Mouse (Mus musculus) cerebellum, adult 11 months (tissue): ENCODE measurements around the gene Fkbpl.

Experiments used
- DNase-seq: peaks from one replicate; pipeline ENCODE4 v3.0.0; 2022

Gene Fkbpl

GRCm38 (mm10) chr17:34671151-34672066, 26.8 kb downstream of the Fkbpl start:
- DNase-seq: no peak

DNA sequence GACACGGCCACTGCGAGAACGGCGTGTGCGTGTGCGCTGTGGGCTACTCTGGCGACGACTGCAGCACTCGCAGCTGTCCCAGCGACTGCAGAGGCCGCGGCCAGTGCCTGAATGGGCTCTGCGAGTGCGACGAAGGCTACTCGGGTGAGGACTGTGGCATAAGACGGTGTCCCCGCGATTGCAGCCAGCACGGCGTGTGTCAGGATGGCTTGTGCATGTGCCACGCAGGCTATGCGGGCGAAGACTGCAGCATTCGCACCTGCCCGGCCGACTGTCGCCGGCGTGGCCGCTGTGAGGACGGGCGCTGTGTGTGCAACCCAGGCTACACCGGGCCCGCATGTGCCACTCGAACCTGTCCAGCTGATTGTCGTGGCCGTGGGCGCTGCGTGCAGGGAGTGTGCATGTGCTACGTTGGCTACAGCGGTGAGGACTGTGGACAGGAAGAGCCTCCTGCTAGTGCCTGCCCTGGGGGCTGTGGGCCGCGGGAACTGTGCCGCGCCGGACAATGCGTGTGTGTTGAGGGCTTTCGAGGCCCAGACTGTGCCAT, 27.8 kb downstream of the Fkbpl start:
- DNase-seq: no peak

GRCm38 (mm10) chr17:34673139-34673538, 28.6 kb downstream of the Fkbpl start:
- DNase-seq: no peak

GRCm38 (mm10) chr17:34674524-34675204, 30.1 kb downstream of the Fkbpl start:
- no peak for DNase-seq

DNA sequence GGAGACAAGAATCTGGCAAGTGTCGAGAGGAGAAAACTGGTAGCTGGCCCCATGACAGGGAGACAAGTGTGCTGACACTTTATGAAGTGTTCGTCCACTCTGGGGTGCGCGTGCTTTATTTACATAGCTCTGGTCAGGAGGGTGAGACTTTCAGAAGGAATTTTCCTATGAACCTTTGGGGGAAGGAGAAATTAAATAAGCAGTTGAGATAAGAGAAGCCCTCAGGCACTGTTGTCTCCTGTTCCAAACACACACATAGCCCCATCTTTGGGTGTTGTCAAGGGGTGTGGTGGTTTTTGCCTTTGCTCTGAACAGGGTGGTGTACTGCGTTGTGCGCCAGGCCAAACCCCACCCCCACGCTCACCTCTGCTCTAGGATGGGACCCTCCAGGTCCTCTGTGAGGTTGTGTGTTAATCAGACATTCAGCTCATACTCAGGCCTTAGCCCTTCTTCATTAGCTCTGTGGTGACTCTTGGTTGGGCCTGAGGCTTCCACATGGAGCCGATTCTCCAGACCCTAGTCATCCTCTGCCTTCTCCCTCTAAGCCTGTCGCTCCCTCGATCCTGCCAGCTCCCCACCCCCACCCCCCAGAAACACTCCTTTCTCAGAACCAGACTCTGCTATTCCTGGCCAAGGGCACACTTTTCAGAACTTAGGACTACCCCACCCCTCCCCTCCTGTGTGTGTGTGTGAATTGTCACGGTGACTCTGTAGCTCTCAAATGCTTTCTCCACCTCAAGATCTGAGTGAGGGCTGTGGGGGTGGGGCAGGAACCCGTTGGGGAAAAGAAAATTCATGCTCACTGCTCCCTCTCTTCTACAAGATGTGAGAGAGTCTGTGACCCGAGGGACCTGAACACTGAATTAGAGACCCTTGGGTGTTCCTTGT, 30.9 kb downstream of the Fkbpl start:
- no peak for DNase-seq

DNA sequence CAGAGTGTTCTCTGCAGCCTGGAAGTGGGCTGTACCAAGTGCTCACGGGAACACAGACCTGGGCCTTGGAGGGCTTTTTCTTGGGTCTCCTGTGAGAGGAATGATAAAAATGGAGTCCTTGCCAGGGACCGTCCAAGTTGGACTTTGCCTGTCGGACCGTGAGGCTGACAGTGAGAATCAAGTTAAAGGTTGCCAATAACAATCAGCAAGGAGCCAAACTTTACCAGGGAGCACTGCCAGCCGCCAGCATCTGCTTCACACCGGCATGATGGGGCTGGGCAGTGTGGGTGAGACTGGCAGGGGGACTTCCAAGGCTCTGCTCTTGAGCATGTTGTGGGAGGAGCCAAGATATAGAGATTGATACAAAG, 31.5 kb downstream of the Fkbpl start:
- no peak for DNase-seq

DNA sequence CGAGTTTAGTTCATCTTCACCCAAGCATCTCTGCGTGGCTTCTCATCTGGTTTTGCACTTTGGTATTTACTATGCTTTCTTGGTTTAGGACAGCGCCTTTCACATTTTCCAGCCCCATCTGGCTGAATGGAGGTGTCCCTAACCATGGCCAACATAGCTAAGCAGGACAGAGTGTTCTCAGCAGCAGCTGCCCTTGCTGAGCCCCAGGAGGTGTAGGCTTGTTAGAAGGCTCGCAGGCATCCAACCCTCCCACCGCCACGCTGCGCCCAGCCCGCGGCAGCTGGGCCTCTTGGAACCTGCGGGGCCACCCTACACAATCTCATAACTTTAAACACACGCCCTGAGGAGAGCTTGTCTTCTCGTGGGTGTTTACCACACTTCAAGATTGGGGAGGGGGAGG, 32.1 kb downstream of the Fkbpl start:
- DNase-seq: no peak

GRCm38 (mm10) chr17:34680191-34680590, 35.6 kb downstream of the Fkbpl start:
- no peak for DNase-seq

- DNase-seq: no peak
Observed at GRCm38 (mm10) chr17:34680621-34681020, 36.1 kb downstream of the Fkbpl start.

GRCm38 (mm10) chr17:34681132-34681571, 36.6 kb downstream of the Fkbpl start:
- no peak for DNase-seq

DNA sequence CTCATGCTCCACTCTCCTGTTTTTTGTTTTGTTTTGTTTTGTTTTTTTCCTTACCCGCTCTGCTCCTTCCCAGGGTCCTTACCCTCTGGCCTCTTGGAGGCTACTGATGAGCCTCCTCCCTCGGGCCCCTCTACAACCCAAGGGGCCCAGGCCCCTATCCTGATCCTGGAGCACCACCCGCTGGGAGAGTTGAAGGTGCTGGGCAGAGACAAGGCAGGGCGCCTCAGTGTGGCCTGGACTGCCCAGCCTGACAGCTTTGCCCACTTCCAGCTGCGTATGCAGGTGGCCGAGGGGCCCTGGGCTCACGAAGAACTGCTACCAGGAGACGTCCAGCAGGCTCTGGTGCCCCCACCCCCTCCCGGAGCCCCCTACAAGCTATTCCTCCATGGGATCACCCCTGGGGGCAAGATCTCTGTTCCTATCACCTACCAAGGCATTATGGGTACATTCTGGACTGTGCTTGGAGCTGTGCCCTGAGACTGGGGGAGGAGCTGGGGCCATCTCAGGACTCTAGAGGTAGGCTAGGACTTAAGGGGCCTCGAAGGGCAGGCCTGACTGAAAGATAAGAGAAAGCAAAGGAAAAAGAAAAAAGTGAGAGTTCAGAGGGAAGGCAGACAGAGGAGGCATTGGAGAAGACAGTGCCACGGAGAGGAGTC, 37.4 kb downstream of the Fkbpl start:
- DNase-seq: no peak

DNA sequence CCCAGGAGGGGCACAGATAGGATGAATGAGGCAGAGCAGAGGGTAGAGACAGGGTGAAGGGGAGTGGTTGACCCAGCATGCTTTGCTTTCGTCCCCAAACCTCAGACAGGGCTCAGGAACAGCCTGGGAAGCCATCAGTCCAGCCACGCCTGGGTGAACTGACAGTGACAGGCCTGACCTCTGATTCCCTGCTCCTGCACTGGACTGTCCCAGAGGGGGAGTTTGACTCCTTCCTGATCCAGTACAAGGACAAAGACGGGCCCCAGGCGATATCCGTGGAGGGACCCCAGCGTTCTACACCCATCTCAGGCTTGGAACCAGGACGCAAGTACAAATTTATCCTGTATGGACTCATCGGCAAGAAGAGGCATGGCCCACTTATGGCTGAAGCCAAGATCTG, 38.6 kb downstream of the Fkbpl start:
- DNase-seq: no peak

DNA sequence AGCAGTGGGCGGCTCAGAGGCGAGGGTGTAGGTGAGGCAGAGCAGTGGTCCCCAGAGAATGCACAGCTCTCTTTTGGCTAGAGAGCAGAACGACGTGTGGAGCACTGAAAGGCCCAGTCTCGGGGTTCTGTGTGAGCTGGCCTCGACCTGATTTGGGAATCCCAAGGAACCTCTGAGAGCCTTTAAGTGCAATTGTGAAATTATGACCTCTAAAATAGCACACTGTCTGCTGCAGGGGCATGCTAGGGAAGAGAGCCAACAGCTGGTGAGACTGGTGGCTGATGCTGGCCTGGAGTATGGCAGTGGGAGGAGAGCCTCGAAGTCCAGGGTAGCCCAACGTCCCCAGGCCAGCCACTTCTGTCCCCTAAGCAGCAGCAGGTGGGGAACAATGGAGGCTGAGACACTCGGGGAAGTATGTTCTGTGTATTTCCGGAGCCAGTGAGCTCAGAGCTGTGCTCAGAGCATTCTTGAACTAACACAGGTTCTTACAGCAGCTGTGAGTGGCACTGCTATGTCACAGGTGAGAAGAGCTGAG, 39.2 kb downstream of the Fkbpl start:
- DNase-seq: no peak

DNA sequence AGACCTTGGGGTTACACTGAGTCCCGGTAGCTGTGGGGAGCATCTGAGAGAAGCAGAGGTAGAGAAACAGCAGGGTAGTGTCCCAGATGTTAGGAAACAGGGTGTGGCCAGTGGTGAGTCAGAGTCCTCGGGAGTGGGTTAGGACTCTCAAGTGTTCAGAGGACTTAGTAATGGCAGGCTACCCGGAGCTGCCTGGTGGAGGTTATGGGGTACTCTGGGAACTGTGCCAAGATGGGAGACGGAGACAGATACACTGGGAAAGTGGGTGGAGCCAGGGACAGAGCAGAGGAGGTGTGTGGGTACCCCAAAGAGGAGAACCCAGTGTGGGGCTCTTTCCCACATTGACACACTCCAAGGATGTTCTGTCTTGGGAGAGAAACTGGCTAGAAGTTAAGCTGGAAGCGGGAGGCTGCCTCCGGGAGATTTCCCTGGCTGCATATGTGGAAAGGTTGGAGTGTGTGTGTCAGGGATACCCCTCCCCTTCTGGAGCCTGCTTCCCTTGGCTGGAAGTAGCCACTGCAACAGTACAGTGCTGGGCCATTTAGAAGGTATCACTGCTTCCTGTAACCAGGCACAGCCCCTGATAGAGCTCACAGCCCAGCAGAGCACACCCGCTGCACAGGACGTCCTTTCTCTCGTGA, 39.8 kb downstream of the Fkbpl start:
- DNase-seq: no peak

GRCm38 (mm10) chr17:34685120-34686110, 40.9 kb downstream of the Fkbpl start:
- no peak for DNase-seq

- DNase-seq: no peak
Observed at GRCm38 (mm10) chr17:34688889-34689288, 44.3 kb downstream of the Fkbpl start.

GRCm38 (mm10) chr17:34690458-34690857, 45.9 kb downstream of the Fkbpl start:
- DNase-seq: no peak

DNA sequence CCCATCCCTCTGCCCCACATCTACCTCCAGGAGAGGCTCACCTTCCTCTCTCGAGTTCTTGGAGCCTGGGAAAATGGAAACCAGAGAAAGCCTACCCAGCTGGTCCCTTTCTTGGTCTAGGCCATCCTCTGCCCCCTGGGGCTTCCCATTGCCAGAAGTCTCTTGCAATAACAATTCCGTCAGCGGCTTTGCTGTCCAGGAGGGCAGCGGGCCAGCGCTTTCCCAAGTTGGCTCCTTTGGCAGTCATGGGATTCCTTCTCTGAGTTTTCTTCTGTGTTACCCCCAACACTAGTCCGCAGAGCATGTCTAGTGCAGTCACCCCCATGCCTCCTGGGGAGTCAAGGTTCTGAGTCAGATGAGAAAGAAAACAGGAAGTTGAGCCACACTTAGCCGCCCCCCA, 48.3 kb downstream of the Fkbpl start:
- no peak for DNase-seq
